Mouse (Mus musculus): Measurements from ENCODE around the gene Zfp513. TPM values are rescaled to one million over a fixed set of nuclear protein-coding genes. Genes with fewer than 3 reads are reported as not detected.

Zfp513 gene
- polyA plus RNA-seq, 1 experiment: 65.0 TPM

DNA sequence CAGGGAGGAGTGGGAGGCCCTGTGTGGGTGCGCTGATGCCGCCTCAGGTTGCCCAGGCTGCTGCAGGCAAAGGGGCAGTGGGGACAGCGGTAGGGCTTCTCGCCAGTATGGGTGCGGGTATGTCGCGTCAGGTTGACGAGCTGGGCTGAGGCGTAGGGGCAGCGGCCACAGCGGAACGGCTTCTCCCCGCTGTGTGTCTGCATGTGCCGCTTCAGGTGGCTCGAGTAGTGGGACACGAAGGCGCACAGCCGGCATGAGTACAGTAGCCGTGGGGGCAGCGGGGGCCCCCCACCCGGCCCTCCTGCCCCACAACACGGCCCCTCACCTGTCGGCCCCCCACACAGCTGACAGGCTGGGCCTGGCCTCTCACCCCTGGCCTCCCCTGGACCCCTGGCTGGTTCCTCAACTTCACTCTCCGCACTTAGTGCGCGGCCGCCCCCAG, 1.8 kb downstream of the Zfp513 start:
- 91% methylated on average over 27 of the region's 27 CpGs for WGBS

DNA sequence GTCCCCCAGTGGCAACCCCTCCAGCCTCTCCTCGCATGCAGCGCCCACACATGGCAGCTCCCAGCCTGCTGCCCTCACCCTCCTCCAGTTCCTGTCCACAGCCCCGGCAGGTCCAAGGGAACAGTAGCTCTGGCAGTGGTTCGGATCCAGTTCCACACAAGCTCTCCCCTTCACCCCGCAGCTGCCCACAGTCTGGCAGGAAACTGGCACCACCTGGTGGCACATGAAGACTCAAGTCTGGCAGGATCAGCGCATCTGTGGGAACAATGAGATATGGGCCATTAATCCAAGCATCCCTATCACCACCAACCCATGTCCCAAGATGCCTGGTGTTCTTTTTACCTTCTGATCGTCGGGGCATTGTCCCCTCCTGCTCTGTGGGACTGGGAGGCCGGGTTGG, 2.2 kb downstream of the Zfp513 start:
- Histone ChIP-seq H3K27ac (ENCODE audit: insufficient read depth, low read depth, low read length) (no peak overlapping the region), H3K27me3 (ENCODE audit: control insufficient read depth, insufficient read depth, low read length) (no peaks in the 10 kb centered on the region), H3K36me3 (ENCODE audit: control insufficient read depth, insufficient read depth, low read length) (peaks cover 66% of the 10 kb centered on the region), H3K4me3 (ENCODE audit: low read depth, low read length) (no peak overlapping the region), H3K4me1 (ENCODE audit: control insufficient read depth, insufficient read depth, insufficient read length, low read length) (peaks cover 8% of the 10 kb centered on the region)
- 72% methylated on average over 9 of the region's 9 CpGs for WGBS
- TF ChIP-seq POLR2A (IDR thresholded peaks at IDR 0.05; ENCODE audit: low read depth, low read length) (no peak), CTCF (IDR thresholded peaks at IDR 0.05; ENCODE audit: extremely low read depth, insufficient read length, insufficient replicate concordance, low read depth, low read length) (0 out of 2 replicates have a peak, but pooled peaks have one; percentile 3)

More for the DNA sequence above, 1.8 kb downstream of the Zfp513 start:
- peaks cover 65% of the 10 kb centered on the region for H3K36me3 ChIP-seq (ENCODE audit: control insufficient read depth, insufficient read depth, low read length)
- H3K4me3 ChIP-seq (ENCODE audit: low read depth, low read length): no peak overlapping the region
- TF ChIP-seq POLR2A (IDR thresholded peaks at IDR 0.05; ENCODE audit: low read depth, low read length): no peak
- no peak for TF ChIP-seq CTCF (IDR thresholded peaks at IDR 0.05; ENCODE audit: extremely low read depth, insufficient read length, insufficient replicate concordance, low read depth, low read length)
- H3K27me3 ChIP-seq (ENCODE audit: control insufficient read depth, insufficient read depth, low read length): no peaks in the 10 kb centered on the region
- H3K27ac ChIP-seq (ENCODE audit: insufficient read depth, low read depth, low read length): no peak overlapping the region
- peaks cover 8% of the 10 kb centered on the region for H3K4me1 ChIP-seq (ENCODE audit: control insufficient read depth, insufficient read depth, insufficient read length, low read length)

DNA sequence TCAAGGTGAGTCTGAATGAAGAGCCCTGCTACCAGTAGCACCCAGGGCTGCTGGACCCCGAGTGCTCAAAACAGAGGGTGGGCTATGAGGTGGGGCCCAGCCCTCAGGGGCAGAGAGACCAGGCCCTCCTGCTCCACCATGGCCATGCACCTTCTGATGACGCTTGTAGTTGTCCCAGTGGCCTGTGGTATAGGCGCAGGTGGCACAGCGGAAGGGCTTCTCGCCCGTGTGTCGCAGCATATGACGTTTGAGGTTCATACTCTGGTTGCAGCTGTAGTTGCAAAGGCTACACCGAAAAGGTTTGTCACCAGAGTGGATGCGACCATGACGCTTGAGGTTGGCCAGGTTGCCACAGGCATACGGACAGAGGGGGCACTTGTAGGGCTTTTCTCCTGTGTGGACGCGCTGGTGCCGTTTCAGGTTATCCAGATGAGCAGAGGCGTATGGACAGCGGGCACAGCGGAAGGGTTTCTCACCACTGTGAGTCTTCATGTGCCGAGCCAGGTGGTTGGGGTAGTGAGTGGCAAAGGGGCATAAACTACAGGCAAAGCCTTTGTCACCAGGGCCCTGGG, 2.7 kb downstream of the Zfp513 start:
- no peak overlapping the region for H3K4me3 ChIP-seq (ENCODE audit: low read depth, low read length)
- peaks cover 67% of the 10 kb centered on the region for H3K36me3 ChIP-seq (ENCODE audit: control insufficient read depth, insufficient read depth, low read length)
- H3K4me1 ChIP-seq (ENCODE audit: control insufficient read depth, insufficient read depth, insufficient read length, low read length): peaks cover 8% of the 10 kb centered on the region
- no peak for TF ChIP-seq CTCF (IDR thresholded peaks at IDR 0.05; ENCODE audit: extremely low read depth, insufficient read length, insufficient replicate concordance, low read depth, low read length)
- no peak for TF ChIP-seq POLR2A (IDR thresholded peaks at IDR 0.05; ENCODE audit: low read depth, low read length)
- WGBS: 91% methylated on average over 19 of the region's 19 CpGs
- no peaks in the 10 kb centered on the region for H3K27me3 ChIP-seq (ENCODE audit: control insufficient read depth, insufficient read depth, low read length)
- H3K27ac ChIP-seq (ENCODE audit: insufficient read depth, low read depth, low read length): no peak overlapping the region

DNA sequence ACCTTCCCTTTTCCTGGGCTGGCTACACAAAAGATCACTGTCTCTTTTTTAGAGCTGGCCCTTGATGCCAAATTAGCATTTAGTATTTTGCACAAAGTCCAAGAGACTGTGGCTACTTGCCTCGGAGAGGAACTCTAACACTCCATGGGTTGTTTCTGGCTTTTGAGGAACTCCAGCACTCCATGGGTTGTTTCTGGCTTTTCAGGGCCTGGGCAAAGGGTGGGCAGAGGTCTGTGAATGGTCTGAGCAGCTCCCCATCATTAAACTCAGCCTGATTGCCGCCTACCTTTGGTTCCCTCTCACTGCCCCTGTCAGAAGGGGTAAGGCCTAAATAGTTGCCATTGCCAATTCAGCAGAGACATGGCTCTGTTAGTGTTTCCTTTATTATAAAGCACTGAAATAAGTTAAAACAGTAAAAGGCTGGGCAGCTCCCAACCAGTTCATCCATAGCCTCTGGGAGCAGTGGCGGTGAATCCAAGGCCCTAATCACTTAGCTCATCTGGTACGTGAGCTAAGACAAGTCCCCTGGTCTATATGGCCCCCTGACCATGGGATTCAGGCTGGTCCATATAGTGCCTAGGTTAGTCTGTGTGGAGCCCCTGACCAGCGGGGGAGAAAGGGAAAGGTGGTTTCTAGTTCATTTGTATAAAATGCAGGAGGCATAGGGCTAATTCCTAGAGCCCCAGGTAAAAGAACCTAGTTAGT, 3.3 kb downstream of the Zfp513 start:
- Histone ChIP-seq H3K36me3 (ENCODE audit: control insufficient read depth, insufficient read depth, low read length) (peaks cover 65% of the 10 kb centered on the region), H3K27me3 (ENCODE audit: control insufficient read depth, insufficient read depth, low read length) (no peaks in the 10 kb centered on the region), H3K4me3 (ENCODE audit: low read depth, low read length) (no peak overlapping the region), H3K4me1 (ENCODE audit: control insufficient read depth, insufficient read depth, insufficient read length, low read length) (peaks cover 8% of the 10 kb centered on the region), H3K27ac (ENCODE audit: insufficient read depth, low read depth, low read length) (no peak overlapping the region)
- TF ChIP-seq POLR2A (IDR thresholded peaks at IDR 0.05; ENCODE audit: low read depth, low read length): no peak
- TF ChIP-seq CTCF (IDR thresholded peaks at IDR 0.05; ENCODE audit: extremely low read depth, insufficient read length, insufficient replicate concordance, low read depth, low read length): no peak
- 84% methylated on average over 5 of the region's 5 CpGs for WGBS

DNA sequence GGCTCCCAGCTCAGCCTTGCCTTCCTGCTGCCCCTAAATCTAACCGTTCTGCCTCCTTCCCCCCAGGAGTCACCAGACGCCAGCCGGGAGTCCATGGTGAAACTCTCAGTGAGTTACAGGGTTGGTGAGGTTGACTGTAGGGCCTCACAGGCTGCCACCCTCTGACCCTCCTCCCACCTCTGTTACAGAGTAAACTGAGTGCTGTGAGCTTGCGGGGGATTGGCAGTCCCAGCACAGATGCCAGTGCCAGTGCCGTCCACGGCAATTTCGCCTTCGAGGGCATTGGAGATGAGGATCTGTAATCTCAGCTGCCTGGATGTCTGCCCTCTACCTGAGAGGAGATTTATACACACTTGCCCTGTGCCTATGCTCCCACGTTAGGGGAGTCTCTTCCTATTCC, 3.9 kb downstream of the Zfp513 start:
- Histone ChIP-seq H3K27me3 (ENCODE audit: control insufficient read depth, insufficient read depth, low read length) (no peaks in the 10 kb centered on the region), H3K4me1 (ENCODE audit: control insufficient read depth, insufficient read depth, insufficient read length, low read length) (peaks cover 8% of the 10 kb centered on the region), H3K4me3 (ENCODE audit: low read depth, low read length) (no peak overlapping the region), H3K36me3 (ENCODE audit: control insufficient read depth, insufficient read depth, low read length) (peaks cover 63% of the 10 kb centered on the region), H3K27ac (ENCODE audit: insufficient read depth, low read depth, low read length) (no peak overlapping the region)
- TF ChIP-seq POLR2A (IDR thresholded peaks at IDR 0.05; ENCODE audit: low read depth, low read length) (no peak), CTCF (IDR thresholded peaks at IDR 0.05; ENCODE audit: extremely low read depth, insufficient read length, insufficient replicate concordance, low read depth, low read length) (no peak)
- WGBS: 81% methylated on average over 9 of the region's 9 CpGs

DNA sequence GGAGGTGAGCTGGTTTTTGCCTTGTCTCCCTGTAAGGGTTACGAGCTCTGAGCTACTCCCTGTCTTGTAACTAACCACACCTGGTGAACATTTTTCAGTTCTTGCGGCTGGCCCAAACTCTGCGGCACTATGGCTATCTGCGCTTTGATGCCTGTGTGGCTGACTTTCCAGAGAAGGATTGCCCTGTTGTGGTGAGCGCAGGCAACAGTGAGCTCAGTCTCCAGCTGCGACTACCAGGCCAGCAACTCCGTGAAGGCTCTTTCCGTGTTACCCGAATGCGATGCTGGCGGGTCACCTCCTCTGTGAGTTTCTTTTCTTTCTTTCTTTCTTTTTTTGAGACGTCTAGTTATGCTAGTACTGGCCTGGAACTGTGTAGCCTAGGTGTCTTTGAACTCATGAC, 5.0 kb downstream of the Zfp513 start:
- WGBS: 94% methylated on average over 12 of the region's 12 CpGs
- Histone ChIP-seq H3K27me3 (ENCODE audit: control insufficient read depth, insufficient read depth, low read length) (no peaks in the 10 kb centered on the region), H3K27ac (ENCODE audit: insufficient read depth, low read depth, low read length) (no peak overlapping the region), H3K4me1 (ENCODE audit: control insufficient read depth, insufficient read depth, insufficient read length, low read length) (peaks cover 3% of the 10 kb centered on the region), H3K36me3 (ENCODE audit: control insufficient read depth, insufficient read depth, low read length) (peaks cover 58% of the 10 kb centered on the region), H3K4me3 (ENCODE audit: low read depth, low read length) (no peak overlapping the region)
- TF ChIP-seq CTCF (IDR thresholded peaks at IDR 0.05; ENCODE audit: extremely low read depth, insufficient read length, insufficient replicate concordance, low read depth, low read length): no peak
- TF ChIP-seq POLR2A (IDR thresholded peaks at IDR 0.05; ENCODE audit: low read depth, low read length): no peak

DNA sequence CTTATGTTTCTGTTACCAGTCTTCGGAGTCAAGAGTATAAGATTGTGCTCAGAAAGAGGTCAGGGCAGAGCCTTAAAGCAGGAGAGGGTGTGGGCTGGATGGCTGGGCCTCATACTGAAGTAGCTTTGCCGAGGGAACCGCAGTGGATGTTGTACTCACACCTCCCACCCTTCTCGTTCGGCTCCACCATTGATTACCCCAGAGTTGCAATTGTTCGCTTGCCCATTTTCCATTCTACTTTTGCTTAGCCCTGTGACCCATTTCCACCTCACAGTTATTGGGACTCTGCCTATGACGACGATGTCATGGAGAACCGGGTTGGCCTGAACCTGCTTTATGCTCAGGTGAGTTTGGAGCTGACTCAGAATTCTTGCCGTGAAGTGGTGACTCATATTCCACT, 5.9 kb downstream of the Zfp513 start:
- H3K36me3 ChIP-seq (ENCODE audit: control insufficient read depth, insufficient read depth, low read length): peaks cover 59% of the 10 kb centered on the region
- no peak overlapping the region for H3K27ac ChIP-seq (ENCODE audit: insufficient read depth, low read depth, low read length)
- no peak overlapping the region for H3K4me3 ChIP-seq (ENCODE audit: low read depth, low read length)
- peaks cover 8% of the 10 kb centered on the region for H3K4me1 ChIP-seq (ENCODE audit: control insufficient read depth, insufficient read depth, insufficient read length, low read length)
- no peaks in the 10 kb centered on the region for H3K27me3 ChIP-seq (ENCODE audit: control insufficient read depth, insufficient read depth, low read length)
- TF ChIP-seq CTCF (IDR thresholded peaks at IDR 0.05; ENCODE audit: extremely low read depth, insufficient read length, insufficient replicate concordance, low read depth, low read length) (no peak), POLR2A (IDR thresholded peaks at IDR 0.05; ENCODE audit: low read depth, low read length) (no peak)
- WGBS: 90% methylated on average over 10 of the region's 10 CpGs
